Mouse (Mus musculus): ENCODE results near the gene Tpt1. TPM values are rescaled to one million over a fixed set of nuclear protein-coding genes. Genes with fewer than 3 reads are reported as not detected.
A peak's percentile ranks its signal among the peaks of the same experiment; 100 is the strongest.

The Tpt1 gene
- polyA plus RNA-seq (2016; fragmentation: Nextera tagmentation; extraction: Ambion mirVana) = 673 and 675 TPM in 2 replicates

GRCm38 (mm10) chr14:75844867-75845697 lies at the start of gene Tpt1:
Gene Tpt1 (plus strand): TSS chr14:75845093.
- Histone ChIP-seq H3K36me3 (peaks cover 40% of the 10 kb centered on the region), H3K4me3 (peak within 1 kb of the TSS; percentile 95), H3K27ac (peak within 1 kb of the TSS; percentile 98), H3K9me3 (replicated peaks) (no peaks in the 10 kb centered on the region), H3K9ac (peak within 1 kb of the TSS; percentile 99), H3K4me1 (peaks cover 45% of the 10 kb centered on the region), H3K4me2 (peak within 1 kb of the TSS; percentile 78), H3K27me3 (replicated peaks) (no peaks in the 10 kb centered on the region)
- WGBS (ENCODE audit: insufficient replicate concordance) = under 1% methylated on average over 106 of the region's 108 CpGs
- peak; percentile 94 for ATAC-seq

- H3K9ac ChIP-seq = no peak overlapping the region
- H3K4me1 ChIP-seq = no peaks in the 10 kb centered on the region
- no peak overlapping the region for H3K27ac ChIP-seq
- no peak overlapping the region for H3K4me3 ChIP-seq
- H3K36me3 ChIP-seq = no peaks in the 10 kb centered on the region
- no peak for ATAC-seq
- H3K9me3 ChIP-seq (replicated peaks) = no peaks in the 10 kb centered on the region
- 75% methylated on average over 4 of the region's 4 CpGs for WGBS (ENCODE audit: insufficient replicate concordance)
- H3K4me2 ChIP-seq = no peak overlapping the region
- peaks cover 16% of the 10 kb centered on the region; the same call in 1 of the 2 replicates for H3K27me3 ChIP-seq (replicated peaks)
These were observed 49.0 kb upstream of the Tpt1 start for GRCm38 (mm10) chr14:75795918-75796317.

GRCm38 (mm10) chr14:75797769-75798386 lies 47.0 kb upstream of the Tpt1 start:
- Histone ChIP-seq H3K9me3 (replicated peaks) (no peaks in the 10 kb centered on the region), H3K4me2 (no peak overlapping the region), H3K4me1 (no peaks in the 10 kb centered on the region), H3K27ac (no peak overlapping the region), H3K4me3 (no peak overlapping the region), H3K27me3 (replicated peaks) (peaks cover 20% of the 10 kb centered on the region), H3K9ac (no peak overlapping the region), H3K36me3 (no peaks in the 10 kb centered on the region)
- 33% methylated on average over 5 of the region's 5 CpGs for WGBS (ENCODE audit: insufficient replicate concordance)
- ATAC-seq = no peak

- Histone ChIP-seq H3K9me3 (replicated peaks) (no peaks in the 10 kb centered on the region), H3K27ac (no peak overlapping the region), H3K36me3 (no peaks in the 10 kb centered on the region), H3K27me3 (replicated peaks) (no peaks in the 10 kb centered on the region; the same call in 1 of the 2 replicates), H3K9ac (no peak overlapping the region), H3K4me3 (no peak overlapping the region), H3K4me2 (no peak overlapping the region), H3K4me1 (no peaks in the 10 kb centered on the region)
- no peak for ATAC-seq
- WGBS (ENCODE audit: insufficient replicate concordance) = 68% methylated on average over 8 of the region's 8 CpGs
These were observed 37.1 kb upstream of the Tpt1 start for GRCm38 (mm10) chr14:75807800-75808199.

- no peaks in the 10 kb centered on the region for H3K36me3 ChIP-seq
- no peaks in the 10 kb centered on the region; the same call in 1 of the 2 replicates for H3K27me3 ChIP-seq (replicated peaks)
- H3K4me2 ChIP-seq = no peak overlapping the region
- H3K9ac ChIP-seq = no peak overlapping the region
- H3K4me3 ChIP-seq = no peak overlapping the region
- 74% methylated on average over 6 of the region's 6 CpGs for WGBS (ENCODE audit: insufficient replicate concordance)
- no peak for ATAC-seq
- H3K27ac ChIP-seq = no peak overlapping the region
- no peaks in the 10 kb centered on the region for H3K4me1 ChIP-seq
- H3K9me3 ChIP-seq (replicated peaks) = no peaks in the 10 kb centered on the region
These were observed 35.0 kb upstream of the Tpt1 start for GRCm38 (mm10) chr14:75809931-75810330.

GRCm38 (mm10) chr14:75818528-75818927 lies 26.4 kb upstream of the Tpt1 start:
- no peak overlapping the region for H3K4me3 ChIP-seq
- WGBS (ENCODE audit: insufficient replicate concordance) = 56% methylated on average over 2 of the region's 2 CpGs
- H3K27me3 ChIP-seq (replicated peaks) = 0 out of 2 replicates have a peak, but pooled peaks cover 5% of the 10 kb centered on the region
- H3K4me2 ChIP-seq = no peak overlapping the region
- ATAC-seq = no peak
- no peaks in the 10 kb centered on the region for H3K9me3 ChIP-seq (replicated peaks)
- H3K36me3 ChIP-seq = no peaks in the 10 kb centered on the region
- H3K27ac ChIP-seq = no peak overlapping the region
- no peaks in the 10 kb centered on the region for H3K4me1 ChIP-seq
- no peak overlapping the region for H3K9ac ChIP-seq

GRCm38 (mm10) chr14:75819341-75819740 lies 25.6 kb upstream of the Tpt1 start:
- H3K4me3 ChIP-seq = no peak overlapping the region
- H3K27me3 ChIP-seq (replicated peaks) = 0 out of 2 replicates have a peak, but pooled peaks cover 5% of the 10 kb centered on the region
- H3K36me3 ChIP-seq = no peaks in the 10 kb centered on the region
- ATAC-seq = no peak
- H3K4me2 ChIP-seq = no peak overlapping the region
- no peaks in the 10 kb centered on the region for H3K9me3 ChIP-seq (replicated peaks)
- H3K27ac ChIP-seq = no peak overlapping the region
- no peaks in the 10 kb centered on the region for H3K4me1 ChIP-seq
- 61% methylated on average over 2 of the region's 2 CpGs for WGBS (ENCODE audit: insufficient replicate concordance)
- H3K9ac ChIP-seq = no peak overlapping the region

- no peak for ATAC-seq
These were observed 24.9 kb upstream of the Tpt1 start for GRCm38 (mm10) chr14:75820007-75820406.

GRCm38 (mm10) chr14:75826851-75827410 lies 18.0 kb upstream of the Tpt1 start:
- Histone ChIP-seq H3K4me1 (peaks cover 21% of the 10 kb centered on the region), H3K4me3 (no peak overlapping the region), H3K27me3 (replicated peaks) (peaks cover 28% of the 10 kb centered on the region), H3K9me3 (replicated peaks) (no peaks in the 10 kb centered on the region), H3K36me3 (no peaks in the 10 kb centered on the region), H3K9ac (no peak overlapping the region), H3K27ac (no peak overlapping the region), H3K4me2 (no peak overlapping the region)
- 49% methylated on average over 3 of the region's 3 CpGs for WGBS (ENCODE audit: insufficient replicate concordance)
- ATAC-seq = no peak

More at GRCm38 (mm10) chr14:75820007-75820406, 24.9 kb upstream of the Tpt1 start:
- H3K27ac ChIP-seq = no peak overlapping the region
- H3K36me3 ChIP-seq = no peaks in the 10 kb centered on the region
- no peaks in the 10 kb centered on the region for H3K4me1 ChIP-seq
- no peak overlapping the region for H3K9ac ChIP-seq
- no peak overlapping the region for H3K4me3 ChIP-seq
- H3K4me2 ChIP-seq = no peak overlapping the region
- 68% methylated on average over 5 of the region's 5 CpGs for WGBS (ENCODE audit: insufficient replicate concordance)
- 0 out of 2 replicates have a peak, but pooled peaks cover 5% of the 10 kb centered on the region for H3K27me3 ChIP-seq (replicated peaks)
- no peaks in the 10 kb centered on the region for H3K9me3 ChIP-seq (replicated peaks)

GRCm38 (mm10) chr14:75828221-75828620 lies 16.7 kb upstream of the Tpt1 start:
- H3K9ac ChIP-seq = no peak overlapping the region; the same call in 1 of the 2 replicates
- ATAC-seq = no peak

GRCm38 (mm10) chr14:75828866-75829806 lies 15.8 kb upstream of the Tpt1 start:
- Histone ChIP-seq H3K9me3 (replicated peaks) (no peaks in the 10 kb centered on the region), H3K4me1 (peaks cover 44% of the 10 kb centered on the region), H3K36me3 (no peaks in the 10 kb centered on the region), H3K4me2 (peak overlapping the region; percentile 82), H3K27ac (peak overlapping the region; percentile 75), H3K27me3 (replicated peaks) (peaks cover 28% of the 10 kb centered on the region), H3K9ac (peak overlapping the region; percentile 55), H3K4me3 (peak overlapping the region; percentile 51)
- WGBS (ENCODE audit: insufficient replicate concordance) = 6% methylated on average over 32 of the region's 32 CpGs
- peak; percentile 78 for ATAC-seq

More at GRCm38 (mm10) chr14:75828221-75828620, 16.7 kb upstream of the Tpt1 start:
- Histone ChIP-seq H3K4me2 (peak overlapping the region; percentile 82), H3K27me3 (replicated peaks) (peaks cover 28% of the 10 kb centered on the region), H3K36me3 (no peaks in the 10 kb centered on the region), H3K27ac (no peak overlapping the region), H3K4me1 (peaks cover 34% of the 10 kb centered on the region), H3K9me3 (replicated peaks) (no peaks in the 10 kb centered on the region), H3K4me3 (peak overlapping the region; percentile 51)
- WGBS (ENCODE audit: insufficient replicate concordance) = 52% methylated on average over 11 of the region's 11 CpGs
